Mouse (Mus musculus): ENCODE data around the gene Cd7.

- TF ChIP-seq CTCF (IDR thresholded peaks at IDR 0.05; ENCODE audit: low read depth), result no peak
- TF ChIP-seq EP300 (IDR thresholded peaks at IDR 0.05; ENCODE audit: low read depth), result no peak
These were observed 50.8 kb downstream of the Cd7 start for GRCm38 (mm10) chr11:120988410-120988809.

Data from liver, embryonic 14.5 days (tissue).